In the genomic region with DNA sequence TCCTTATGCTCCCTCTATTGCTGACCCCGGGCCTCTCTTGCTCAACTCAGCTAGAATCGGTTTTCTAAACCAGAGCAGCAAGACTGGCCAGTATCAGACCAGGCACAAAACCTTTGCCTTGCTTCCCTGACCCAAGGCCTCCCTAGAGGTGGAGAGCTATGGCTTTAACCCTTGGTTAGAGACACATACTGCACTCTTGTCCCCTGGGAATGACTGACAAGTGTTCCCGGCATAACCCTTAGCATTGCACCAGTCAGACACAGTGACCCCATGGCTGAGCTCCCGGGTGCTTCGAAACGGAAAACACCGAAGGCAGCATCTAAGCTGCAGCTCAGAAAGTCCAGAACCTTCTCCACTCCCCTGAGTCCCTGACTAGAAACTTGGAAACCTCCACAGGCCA, we compare ENCODE assay signal across 16 mouse cellular contexts.
DNase-seq lines count a peak whose midpoint lies in the region; ATAC-seq and TF ChIP-seq lines count a peak whose summit lies in the region.
"Had no signal": no experiment of that assay in that cellular context is flagged by ENCODE, and none has a peak within 500 bp of the region (broad histone marks: within the 10 kb centered on the region; RNA-seq: fewer than 3 reads in every experiment).

No protein-coding gene starts in this region.

- peaks cover 80% of the 10 kb centered on the region for H3K36me3 ChIP-seq in heart, postnatal 0 days (replicated peaks; ENCODE audit: control insufficient read depth, insufficient read depth, low read length)
- H3K36me3 ChIP-seq in forebrain, embryonic 11.5 days (ENCODE audit: control insufficient read depth, insufficient read depth, low read length) = peaks cover 13% of the 10 kb centered on the region; the same call in 1 of the 2 replicates
- peaks cover 18% of the 10 kb centered on the region for H3K36me3 ChIP-seq in forebrain, postnatal 0 days (ENCODE audit: insufficient read depth)
- peaks cover 88% of the 10 kb centered on the region for H3K36me3 ChIP-seq in midbrain, embryonic 14.5 days (ENCODE audit: control insufficient read depth, insufficient read depth, low read length)
- no peaks in the 10 kb centered on the region for H3K36me3 ChIP-seq in kidney, adult 2 months (ENCODE audit: control insufficient read depth, insufficient read depth, low read length)

- H3K9ac ChIP-seq in heart, postnatal 0 days (replicated peaks; ENCODE audit: low read depth, low read length) = no peak overlapping the region
- 0 out of 2 replicates have a peak overlapping the region, but pooled peaks have one; percentile 32 for H3K9ac ChIP-seq in forebrain, embryonic 11.5 days (ENCODE audit: low read length)
- no peak overlapping the region for H3K9ac ChIP-seq in forebrain, postnatal 0 days
- H3K9ac ChIP-seq in midbrain, embryonic 14.5 days (replicated peaks; ENCODE audit: low read length) = no peak overlapping the region
- H3K9ac ChIP-seq: limb, embryonic 12.5 days had no signal

- no peak overlapping the region for H3K4me3 ChIP-seq in heart, postnatal 0 days (ENCODE audit: low read depth, low read length)
- no peak overlapping the region for H3K4me3 ChIP-seq in forebrain, embryonic 11.5 days (ENCODE audit: low read depth, low read length)
- no peak overlapping the region for H3K4me3 ChIP-seq in forebrain, postnatal 0 days (ENCODE audit: low read depth, low read length)
- no peak overlapping the region for H3K4me3 ChIP-seq in midbrain, embryonic 14.5 days (replicated peaks; ENCODE audit: low read depth, low read length)
- H3K4me3 ChIP-seq in kidney, adult 2 months (ENCODE audit: insufficient read depth, low read depth, low read length) = no peak overlapping the region
- H3K4me3 ChIP-seq: limb, embryonic 12.5 days had no signal

- TF ChIP-seq POLR2A in kidney, adult 2 months (IDR thresholded peaks at IDR 0.05; ENCODE audit: low read depth, low read length) = no peak

- H3K4me1 ChIP-seq in heart, postnatal 0 days (ENCODE audit: control insufficient read depth, insufficient read depth) = peaks cover 11% of the 10 kb centered on the region
- H3K4me1 ChIP-seq in forebrain, embryonic 11.5 days (replicated peaks; ENCODE audit: control insufficient read depth, insufficient read depth, low read length) = peaks cover 19% of the 10 kb centered on the region
- no peaks in the 10 kb centered on the region for H3K4me1 ChIP-seq in forebrain, postnatal 0 days (ENCODE audit: insufficient read depth)
- peaks cover 38% of the 10 kb centered on the region for H3K4me1 ChIP-seq in midbrain, embryonic 14.5 days (ENCODE audit: control insufficient read depth, insufficient read depth, low read length)
- no peaks in the 10 kb centered on the region for H3K4me1 ChIP-seq in kidney, adult 2 months (ENCODE audit: control insufficient read depth, insufficient read depth, low read length)

- peak overlapping the region; percentile 14; the same call in 1 of the 2 replicates for H3K27ac ChIP-seq in heart, postnatal 0 days (ENCODE audit: low read depth)
- no peak overlapping the region for H3K27ac ChIP-seq in forebrain, embryonic 11.5 days (ENCODE audit: low read depth, low read length)
- 0 out of 2 replicates have a peak overlapping the region, but pooled peaks have one; percentile 2 for H3K27ac ChIP-seq in forebrain, postnatal 0 days (ENCODE audit: low read depth, low read length)
- H3K27ac ChIP-seq in midbrain, embryonic 14.5 days (replicated peaks; ENCODE audit: low read depth, low read length) = peak overlapping the region; percentile 58
- H3K27ac ChIP-seq in kidney, adult 2 months (ENCODE audit: insufficient read depth, low read depth, low read length) = no peak overlapping the region
- H3K27ac ChIP-seq: limb, embryonic 12.5 days had no signal

- intact Hi-C loops in heart, postnatal 14 days (cut with DNase I) = no loop called here

- no peak for DNase-seq in heart, postnatal 0 days (ENCODE audit: low spot score)
- no peak for DNase-seq in heart, postnatal 14 days
- DNase-seq in forebrain, embryonic 11.5 days (ENCODE audit: low spot score) = no peak
- DNase-seq in forebrain, postnatal 0 days = no peak
- DNase-seq in midbrain, embryonic 14.5 days = no peak
- DNase-seq in liver = no peak
- DNase-seq in kidney, adult 2 months = no peak
- DNase-seq: cerebellum, adult 8-10 months; gastrocnemius, postnatal 14 days; heart, postnatal 36 days; kidney, adult 11 months; kidney, postnatal 36 days; lung, adult 18-20 months; right cerebral cortex, postnatal 4 days; thymus, adult 18-20 months had no signal

- no peaks in the 10 kb centered on the region for H3K9me3 ChIP-seq in heart, postnatal 0 days (replicated peaks; ENCODE audit: control insufficient read depth, low read length)
- H3K9me3 ChIP-seq in forebrain, embryonic 11.5 days (ENCODE audit: control insufficient read depth, low read length) = no peaks in the 10 kb centered on the region
- no peaks in the 10 kb centered on the region for H3K9me3 ChIP-seq in forebrain, postnatal 0 days (ENCODE audit: low read length)
- H3K9me3 ChIP-seq in midbrain, embryonic 14.5 days (ENCODE audit: control insufficient read depth, low read length) = no peaks in the 10 kb centered on the region
- H3K9me3 ChIP-seq: limb, embryonic 12.5 days had no signal

- WGBS in heart, postnatal 0 days = 66% methylated on average over 7 of the region's 7 CpGs
- 88% methylated on average over 7 of the region's 7 CpGs for WGBS in forebrain, embryonic 11.5 days
- WGBS in forebrain, postnatal 0 days = 77% methylated on average over 7 of the region's 7 CpGs
- WGBS in midbrain, embryonic 14.5 days = 80% methylated on average over 7 of the region's 7 CpGs
- 72% methylated on average over 7 of the region's 7 CpGs for WGBS in kidney, adult 2 months

- no peak for TF ChIP-seq CTCF in heart, postnatal 0 days (IDR thresholded peaks at IDR 0.05; ENCODE audit: low read depth)
- no peak for TF ChIP-seq CTCF in forebrain, postnatal 0 days (IDR thresholded peaks at IDR 0.05; ENCODE audit: low read depth)
- no peak for TF ChIP-seq CTCF in kidney, adult 2 months (conservative IDR thresholded peaks at IDR 0.05; ENCODE audit: insufficient read depth, insufficient read length, low read depth, low read length)

- ATAC-seq in heart, postnatal 0 days (ENCODE audit: insufficient read depth, low read depth) = no peak
- no peak for ATAC-seq in forebrain, embryonic 11.5 days (replicated peaks; ENCODE audit: low FRiP score)
- no peak for ATAC-seq in forebrain, postnatal 0 days
- ATAC-seq in midbrain, embryonic 14.5 days (ENCODE audit: low FRiP score, low TSS enrichment) = no peak

- no peaks in the 10 kb centered on the region for H3K27me3 ChIP-seq in heart, postnatal 0 days (ENCODE audit: control insufficient read depth, insufficient read depth, low read length)
- H3K27me3 ChIP-seq in forebrain, embryonic 11.5 days (ENCODE audit: control insufficient read depth, insufficient read depth, low read length) = no peaks in the 10 kb centered on the region
- H3K27me3 ChIP-seq in forebrain, postnatal 0 days (ENCODE audit: insufficient read depth, low read length) = no peaks in the 10 kb centered on the region
- H3K27me3 ChIP-seq in midbrain, embryonic 14.5 days (ENCODE audit: control insufficient read depth, insufficient read depth, low read length) = no peaks in the 10 kb centered on the region
- no peaks in the 10 kb centered on the region for H3K27me3 ChIP-seq in kidney, adult 2 months (replicated peaks; ENCODE audit: control insufficient read depth, insufficient read depth, low read length)
- H3K27me3 ChIP-seq: limb, embryonic 12.5 days had no signal

- H3K4me2 ChIP-seq in heart, postnatal 0 days (ENCODE audit: low read depth, low read length) = no peak overlapping the region
- H3K4me2 ChIP-seq in forebrain, embryonic 11.5 days (ENCODE audit: low read depth, low read length, severe bottlenecking) = no peak overlapping the region
- no peak overlapping the region for H3K4me2 ChIP-seq in forebrain, postnatal 0 days (ENCODE audit: low read depth)
- no peak overlapping the region for H3K4me2 ChIP-seq in midbrain, embryonic 14.5 days (ENCODE audit: low read length)
- H3K4me2 ChIP-seq: limb, embryonic 12.5 days had no signal

- TF ChIP-seq EP300 in heart, postnatal 0 days (IDR thresholded peaks at IDR 0.05; ENCODE audit: low read depth) = no peak

Comparison
In these comparisons a context has a peak if more than half of its experiments do, and no peak if none do; other contexts are left out.
1. H3K27ac ChIP-seq: peak in heart, postnatal 0 days (single experiment), forebrain, postnatal 0 days (single experiment) and midbrain, embryonic 14.5 days (single experiment); none in forebrain, embryonic 11.5 days (single experiment) and kidney, adult 2 months (single experiment).